Mouse (Mus musculus): Measurements from ENCODE around the gene Aif1.

GRCm38 (mm10) chr17:35154616-35155015, 21.3 kb downstream of the Aif1 start:
- TF ChIP-seq POLR2A (IDR thresholded peaks at IDR 0.05; ENCODE audit: low read depth, low read length): no peak
- no peak for TF ChIP-seq CTCF (IDR thresholded peaks at IDR 0.05; ENCODE audit: extremely low read depth, insufficient read depth, insufficient read length, insufficient replicate concordance)
